Mouse (Mus musculus) stomach, postnatal 0 days (tissue): ENCODE data around the gene Thsd7b. TPM values are rescaled to one million over a fixed set of nuclear protein-coding genes. Genes with fewer than 3 reads are reported as not detected.

Source experiments
- ATAC-seq: fragments of 200-750 bp; cut with Nextera tagmentation; 2 replicates; pipeline ENCODE4 v1.8.0; 2017; ENCODE audit not compliant: low FRiP score, low TSS enrichment
- DNase-seq: peaks from one replicate; pipeline ENCODE4 v3.0.0-alpha.2; 2016; ENCODE audit warnings: low spot score
- H3K27ac ChIP-seq: fragments of 300-500 bp; sonication (generic); replicated peaks from 2 replicates; pipeline ENCODE4 v1.5.1; 2014; ENCODE audit warnings: mild to moderate bottlenecking, control low read depth
- H3K27me3 ChIP-seq: fragments of 300-500 bp; sonication (generic); 2 replicates; pipeline ENCODE4 v1.6.1; 2014; ENCODE audit warnings: low read length; ENCODE audit not compliant: control insufficient read depth, insufficient read depth
- H3K36me3 ChIP-seq: fragments of 300-500 bp; sonication (generic); 2 replicates; pipeline ENCODE4 v1.6.1; 2014; ENCODE audit warnings: low read length, mixed read lengths; ENCODE audit not compliant: control insufficient read depth, insufficient read depth
- H3K4me1 ChIP-seq: fragments of 300-500 bp; sonication (generic); replicated peaks from 2 replicates; pipeline ENCODE4 v1.6.1; 2014; ENCODE audit warnings: antibody characterized with exemption; ENCODE audit not compliant: control insufficient read depth, insufficient read depth
- H3K4me2 ChIP-seq: fragments of 300-500 bp; sonication (generic); replicated peaks from 2 replicates; pipeline ENCODE4 v1.6.1; 2014; ENCODE audit warnings: low read depth, mild to moderate bottlenecking, control low read depth, moderate library complexity
- H3K4me3 ChIP-seq: fragments of 300-500 bp; sonication (generic); 2 replicates; pipeline ENCODE4 v1.5.1; 2014; ENCODE audit warnings: low read depth, low read length, control low read depth
- H3K9ac ChIP-seq: fragments of 300-500 bp; sonication (generic); 2 replicates; pipeline ENCODE4 v1.6.1; 2014; ENCODE audit warnings: mild to moderate bottlenecking, low read length, control low read depth, mixed read lengths
- H3K9me3 ChIP-seq: fragments of 300-500 bp; sonication (generic); 2 replicates; pipeline ENCODE4 v1.6.1; 2016; ENCODE audit warnings: low read length; ENCODE audit not compliant: control insufficient read depth
- CTCF ChIP-seq: IDR thresholded peaks from 2 replicates; pipeline ENCODE4 v1.5.1; 2016; ENCODE audit warnings: antibody characterized with exemption, low read depth, mild to moderate bottlenecking, moderate library complexity
- EP300 ChIP-seq: optimal IDR thresholded peaks from 2 replicates; pipeline ENCODE3; 2016; ENCODE audit warnings: antibody characterized with exemption
- WGBS: fragments of 180-500 bp; shearing (Covaris S2); extraction: QIAGEN DNeasy Blood & Tissue Kit; methylation state at CpG from one replicate; pipeline ENCODE4 v1.1.7; 2014; 5-methylcytosine and 5-hydroxymethylcytosine counted together
- polyA plus RNA-seq: library from polyadenylated mRNA; unstranded; fragments of >200 nt; fragmentation: Nextera tagmentation; extraction: Ambion mirVana; gene quantifications from 2 replicates; pipeline ENCODE4 v1.2.1, GENCODE M21; 2015

The Thsd7b gene
- polyA plus RNA-seq, 1 experiment from 2014 or later, result 0.53 TPM

DNA sequence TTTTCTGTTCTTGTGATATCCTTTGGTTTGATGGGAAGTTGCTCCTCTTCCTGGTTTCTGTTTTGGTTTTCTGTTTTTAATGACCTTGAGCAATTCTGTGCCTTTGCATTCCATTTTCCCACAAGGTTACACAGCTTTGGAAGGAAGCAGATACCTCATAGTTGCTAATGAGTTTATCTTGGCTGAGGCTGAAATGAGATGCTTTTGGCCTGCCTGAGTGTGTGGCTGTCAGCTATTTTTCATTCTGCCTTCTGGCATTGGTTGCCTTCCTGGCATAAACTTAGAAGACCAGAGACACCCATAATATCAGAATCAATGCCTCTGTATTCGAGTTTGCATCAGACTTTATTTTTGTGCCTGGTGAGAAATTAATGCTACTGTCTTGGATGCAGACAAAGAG lies 614.8 kb downstream of the Thsd7b start:
- 46% methylated on average over 1 of the region's 1 CpGs for WGBS
- DNase-seq, result no peak

DNA sequence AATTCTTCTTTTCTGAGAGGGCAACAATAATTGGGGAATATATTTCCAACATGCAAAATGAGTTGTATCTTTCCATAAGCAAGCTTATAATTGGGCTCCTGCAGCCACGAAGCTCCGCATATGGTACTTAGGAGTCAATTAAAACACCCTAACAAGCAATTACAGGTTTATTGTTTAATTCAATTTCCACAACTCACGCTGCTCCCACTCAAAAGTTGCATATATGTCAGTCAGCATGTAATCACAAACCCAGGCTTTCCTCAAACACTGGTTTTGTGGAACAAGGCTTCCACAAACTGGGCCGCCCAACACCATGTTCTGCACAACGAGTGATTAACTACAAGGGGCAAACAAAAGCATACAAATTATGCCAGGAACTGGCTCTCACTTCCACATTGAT lies 625.0 kb downstream of the Thsd7b start:
- H3K27me3 ChIP-seq, result no peaks in the 10 kb centered on the region
- H3K4me1 ChIP-seq, result no peaks in the 10 kb centered on the region
- no peak overlapping the region for H3K27ac ChIP-seq
- ATAC-seq (no peak), DNase-seq (no peak)
- H3K9ac ChIP-seq, result no peak overlapping the region
- TF ChIP-seq EP300 (no peak), CTCF (no peak)
- no peak overlapping the region for H3K4me2 ChIP-seq
- no peaks in the 10 kb centered on the region for H3K9me3 ChIP-seq
- H3K36me3 ChIP-seq, result no peaks in the 10 kb centered on the region
- 85% methylated on average over 5 of the region's 5 CpGs for WGBS
- no peak overlapping the region for H3K4me3 ChIP-seq

More for the DNA sequence above, 614.8 kb downstream of the Thsd7b start:
- ATAC-seq, result no peak
- Histone ChIP-seq H3K36me3 (no peaks in the 10 kb centered on the region), H3K4me2 (no peak overlapping the region), H3K27ac (no peak overlapping the region), H3K9ac (no peak overlapping the region), H3K9me3 (no peaks in the 10 kb centered on the region), H3K4me3 (no peak overlapping the region), H3K4me1 (no peaks in the 10 kb centered on the region), H3K27me3 (no peaks in the 10 kb centered on the region)
- TF ChIP-seq EP300 (no peak), CTCF (no peak)

- H3K36me3 ChIP-seq, result no peaks in the 10 kb centered on the region
- H3K27ac ChIP-seq, result no peak overlapping the region
- no peak for ATAC-seq
- H3K4me3 ChIP-seq, result no peak overlapping the region
- no peak for TF ChIP-seq EP300
- no peaks in the 10 kb centered on the region for H3K27me3 ChIP-seq
- no peaks in the 10 kb centered on the region for H3K4me1 ChIP-seq
- DNase-seq, result no peak
- WGBS, result 30% methylated on average over 4 of the region's 4 CpGs
- no peak overlapping the region for H3K4me2 ChIP-seq
- H3K9me3 ChIP-seq, result no peaks in the 10 kb centered on the region
- no peak overlapping the region for H3K9ac ChIP-seq
Observed at GRCm38 (mm10) chr1:129915484-129915883, 642.4 kb downstream of the Thsd7b start.

- WGBS, result 93% methylated on average over 1 of the region's 1 CpGs
Observed at GRCm38 (mm10) chr1:129917568-129917967, 644.5 kb downstream of the Thsd7b start.

GRCm38 (mm10) chr1:129919385-129919784 lies 646.3 kb downstream of the Thsd7b start:
- DNase-seq (peak; percentile 18), ATAC-seq (no peak)
- TF ChIP-seq CTCF (peak; percentile 68), EP300 (no peak)
- H3K4me3 ChIP-seq, result no peak overlapping the region
- no peaks in the 10 kb centered on the region for H3K27me3 ChIP-seq
- H3K9me3 ChIP-seq, result no peaks in the 10 kb centered on the region
- no peak overlapping the region for H3K27ac ChIP-seq
- H3K4me1 ChIP-seq, result no peaks in the 10 kb centered on the region
- no peak overlapping the region for H3K9ac ChIP-seq
- WGBS, result 55% methylated on average over 1 of the region's 1 CpGs
- no peaks in the 10 kb centered on the region for H3K36me3 ChIP-seq
- H3K4me2 ChIP-seq, result no peak overlapping the region

More at GRCm38 (mm10) chr1:129917568-129917967, 644.5 kb downstream of the Thsd7b start:
- Histone ChIP-seq H3K36me3 (no peaks in the 10 kb centered on the region), H3K9me3 (no peaks in the 10 kb centered on the region), H3K27me3 (no peaks in the 10 kb centered on the region), H3K4me2 (no peak overlapping the region), H3K4me1 (no peaks in the 10 kb centered on the region), H3K9ac (no peak overlapping the region), H3K27ac (no peak overlapping the region), H3K4me3 (no peak overlapping the region)
- TF ChIP-seq EP300, result no peak
- no peak for TF ChIP-seq CTCF
- ATAC-seq (no peak), DNase-seq (no peak)

DNA sequence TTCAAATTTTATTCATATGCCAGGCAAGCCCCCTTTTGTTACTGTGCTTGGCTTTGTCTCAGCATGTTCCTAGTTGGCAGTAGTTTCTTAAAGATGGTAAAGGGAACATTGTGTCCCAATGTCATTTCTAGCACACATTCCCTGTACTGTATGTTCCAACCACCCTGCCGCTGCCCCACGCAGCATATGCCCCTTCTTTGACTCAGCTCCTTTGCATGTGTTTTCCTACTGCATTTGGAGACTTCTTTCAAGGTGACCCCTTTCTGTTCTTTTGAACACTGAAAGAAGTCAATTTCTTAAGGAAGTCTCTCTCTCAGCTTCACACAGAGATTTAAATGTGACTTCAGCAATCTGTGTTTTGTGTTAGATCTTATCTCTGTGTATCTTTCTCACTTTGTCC lies 657.9 kb downstream of the Thsd7b start:
- TF ChIP-seq CTCF, result no peak
- TF ChIP-seq EP300, result no peak
- Histone ChIP-seq H3K9ac (no peak overlapping the region), H3K9me3 (no peaks in the 10 kb centered on the region), H3K4me3 (no peak overlapping the region), H3K27me3 (no peaks in the 10 kb centered on the region), H3K36me3 (no peaks in the 10 kb centered on the region), H3K27ac (no peak overlapping the region), H3K4me2 (no peak overlapping the region), H3K4me1 (no peaks in the 10 kb centered on the region)
- no peak for ATAC-seq
- no peak for DNase-seq
- WGBS, result 89% methylated on average over 2 of the region's 2 CpGs
